Mouse (Mus musculus) thymus, postnatal 14 days (tissue): ENCODE results near the gene Parg.
"Not testable (repeated sequence)": the region's sequence is repeated elsewhere in the genome, so short reads cannot be mapped to it uniquely, and the experiment has no call there.

Source experiments
- DNase-seq: peaks from one replicate; pipeline ENCODE4 v3.0.0; 2021

The Parg gene

DNA sequence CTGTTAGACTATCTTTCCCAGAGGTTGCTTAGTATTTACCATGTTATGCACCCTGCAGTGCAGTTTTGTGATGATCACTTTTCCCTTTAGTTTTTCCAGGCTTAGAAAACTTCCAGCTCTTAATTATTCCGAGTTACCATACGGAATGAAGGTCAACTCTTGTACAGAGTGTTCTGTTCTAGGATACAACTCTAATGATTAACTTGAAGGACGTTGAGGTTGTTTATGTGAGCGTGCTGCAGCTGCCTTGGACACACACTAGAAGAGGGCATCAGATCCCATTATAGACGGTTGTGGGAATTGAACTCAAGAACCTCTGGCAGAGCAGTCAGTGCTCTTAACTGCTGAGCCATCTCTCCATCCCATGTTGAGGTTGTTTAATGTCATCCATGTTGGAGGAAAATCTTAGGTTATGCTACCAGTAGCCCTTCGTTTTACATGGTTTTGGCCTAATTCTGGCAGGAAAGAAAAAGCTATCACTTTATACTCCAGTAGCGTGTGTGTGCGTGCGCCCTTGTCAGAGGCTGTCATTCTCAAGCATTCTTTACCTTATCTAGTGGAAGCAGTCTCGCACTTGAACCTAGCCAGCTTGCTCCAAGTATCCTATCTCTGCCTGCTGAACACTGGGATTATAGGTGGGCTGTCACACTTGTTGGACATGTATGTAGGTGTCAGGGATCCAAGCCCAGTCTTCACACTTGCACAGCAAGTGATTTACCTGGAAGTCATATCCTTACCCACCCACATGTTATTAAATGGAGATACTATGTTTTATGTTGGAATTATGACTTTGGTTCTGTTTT, 22.2 kb upstream of the Parg start:
- no peak for DNase-seq

DNA sequence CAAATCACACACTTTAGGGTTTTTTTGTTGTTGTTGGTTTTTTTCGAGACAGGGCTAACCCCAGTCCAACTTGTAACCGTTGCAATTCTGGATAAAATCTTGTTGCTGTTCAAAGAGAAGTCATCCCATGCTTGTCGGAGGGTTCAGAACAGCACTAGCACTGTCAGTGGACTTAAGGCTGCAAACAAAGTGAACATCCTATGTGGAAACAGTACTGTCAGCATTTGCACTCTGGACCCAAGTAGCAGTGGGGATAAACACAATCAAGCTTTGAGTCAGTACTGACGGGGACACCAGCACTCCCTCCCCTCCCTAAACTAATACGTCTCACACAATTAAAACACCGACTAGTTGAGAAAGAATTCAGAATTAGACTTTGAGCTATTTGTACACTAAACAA, 20.9 kb upstream of the Parg start:
- no peak for DNase-seq

DNA sequence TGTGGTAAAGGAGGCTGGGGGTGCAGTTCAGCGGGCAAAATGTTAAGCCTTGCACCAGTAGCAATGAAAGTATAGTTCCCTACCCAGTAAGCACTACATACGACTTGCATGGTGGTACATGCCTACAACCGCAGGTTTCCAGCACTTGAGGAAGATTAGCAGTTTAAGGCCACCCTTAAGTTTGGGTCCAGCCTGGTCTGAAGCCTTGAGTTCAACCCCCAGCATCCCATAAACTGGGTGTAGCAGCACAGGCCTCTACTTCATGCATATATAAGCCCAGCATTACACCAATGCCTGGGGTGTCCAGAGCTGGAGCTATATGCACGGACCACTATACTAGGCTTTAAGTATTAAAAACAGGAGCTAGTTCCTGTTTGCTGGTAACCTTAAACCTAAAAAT, 17.9 kb upstream of the Parg start:
- DNase-seq, result no peak

GRCm38 (mm10) chr14:32190627-32191391, 10.9 kb upstream of the Parg start:
- no peak for DNase-seq

DNA sequence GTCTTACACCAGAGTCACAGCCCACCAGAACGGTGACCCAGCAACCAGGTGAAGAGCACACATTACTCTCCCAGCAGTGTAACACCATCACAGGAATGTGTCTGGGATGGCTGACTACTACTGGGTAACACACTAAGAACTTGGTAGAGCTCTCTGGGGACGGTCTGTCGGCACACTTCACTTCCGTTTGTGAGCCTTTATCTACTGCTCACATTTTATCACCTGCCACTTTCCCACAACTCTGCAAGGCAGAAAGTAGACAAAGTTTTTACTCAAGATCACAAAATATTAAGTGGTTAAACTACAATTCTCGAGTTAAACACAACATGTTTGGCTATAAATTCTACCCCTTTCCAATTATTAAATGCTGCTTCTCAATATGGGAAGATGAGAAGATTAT, 9.8 kb upstream of the Parg start:
- DNase-seq, result no peak

- peak; percentile 44 for DNase-seq
These were observed 9.3 kb upstream of the Parg start for GRCm38 (mm10) chr14:32192437-32192836.

- not testable (repeated sequence) for DNase-seq
These were observed 8.2 kb upstream of the Parg start for GRCm38 (mm10) chr14:32193557-32193956.

GRCm38 (mm10) chr14:32201354-32201753, 395 bp upstream of the Parg start:
- no peak for DNase-seq

GRCm38 (mm10) chr14:32226601-32227000, 24.9 kb downstream of the Parg start:
- DNase-seq, result no peak

DNA sequence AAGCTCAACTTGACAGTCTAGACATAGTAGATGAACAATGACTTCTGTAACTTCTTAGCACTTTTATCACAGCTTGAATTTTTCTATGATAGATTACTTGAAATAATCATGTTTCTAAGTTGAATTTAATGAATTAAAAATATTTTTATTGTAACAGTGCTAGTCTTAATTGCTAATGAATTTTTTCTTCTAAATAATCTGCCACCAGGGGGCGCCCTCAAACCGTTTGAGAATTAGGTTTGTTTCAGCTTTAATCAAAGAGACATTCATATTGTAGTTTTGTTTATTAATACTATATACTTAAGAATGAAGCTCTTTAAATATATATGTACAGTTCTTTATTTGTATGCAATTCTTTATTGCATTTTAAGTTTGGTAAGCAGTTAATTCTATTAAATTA, 27.2 kb downstream of the Parg start:
- peak; percentile 53 for DNase-seq

- DNase-seq, result no peak
These were observed 40.7 kb downstream of the Parg start for GRCm38 (mm10) chr14:32242401-32242800.

DNA sequence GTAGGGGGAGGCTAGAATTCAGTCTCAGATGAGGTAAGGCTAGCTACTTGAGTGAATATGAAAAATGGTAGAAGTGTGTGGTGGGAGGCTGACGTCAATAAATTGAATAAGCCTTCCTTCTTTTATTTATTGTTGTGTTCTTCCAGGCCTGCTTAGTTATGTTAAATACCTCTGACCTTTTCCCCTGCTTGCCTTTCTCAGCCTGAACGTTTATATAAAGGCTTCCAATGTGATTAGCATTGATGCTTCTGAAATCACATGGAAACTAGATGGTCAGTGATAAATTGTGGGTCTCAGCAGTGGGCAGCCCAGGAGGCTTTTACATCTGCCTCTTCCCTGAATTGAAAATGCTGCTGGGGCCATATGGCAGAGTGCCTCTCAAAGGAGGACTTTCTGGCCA, 44.3 kb downstream of the Parg start:
- no peak for DNase-seq

DNA sequence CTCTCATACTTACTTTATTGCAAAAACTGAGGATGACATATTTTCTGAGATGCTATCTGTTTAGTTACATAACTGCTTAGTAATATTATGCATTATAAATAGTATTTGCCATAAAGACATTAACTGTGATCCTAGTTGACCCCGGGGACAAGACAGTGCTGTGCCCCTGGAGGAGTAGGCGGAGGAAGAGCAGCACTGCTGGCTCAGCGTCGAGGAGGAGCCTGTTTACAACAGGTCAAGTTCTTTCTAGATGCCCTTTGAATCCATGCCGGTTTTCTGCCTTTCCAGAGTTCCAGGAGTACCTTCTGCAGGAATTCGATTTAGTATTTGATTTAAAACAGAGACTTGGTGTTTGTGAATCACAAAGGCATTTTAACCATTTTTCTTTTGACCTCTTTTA, 47.9 kb downstream of the Parg start:
- DNase-seq, result no peak

- DNase-seq, result no peak
These were observed 59.1 kb downstream of the Parg start for GRCm38 (mm10) chr14:32260830-32261229.

GRCm38 (mm10) chr14:32261741-32262140, 60.0 kb downstream of the Parg start:
- DNase-seq, result no peak

DNA sequence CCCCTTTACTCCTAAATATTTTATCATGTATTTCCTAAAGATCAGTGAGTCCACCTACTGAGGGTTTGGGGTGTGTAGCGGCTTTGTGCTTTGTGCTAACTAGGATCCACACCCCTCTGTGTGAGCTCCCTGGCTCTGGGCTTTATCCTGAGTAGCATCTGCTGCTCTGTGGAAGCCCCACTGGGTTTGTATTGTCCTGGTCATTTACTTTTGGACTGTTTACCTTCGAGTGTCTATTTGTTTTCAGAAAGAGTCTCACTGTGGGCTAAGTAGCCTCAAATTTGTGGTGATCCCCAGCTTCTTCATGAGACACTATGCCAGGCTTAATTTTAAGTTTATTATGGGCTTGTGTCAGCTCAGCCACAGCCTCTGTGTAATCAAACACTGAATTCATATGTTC, 67.2 kb downstream of the Parg start:
- no peak for DNase-seq

DNA sequence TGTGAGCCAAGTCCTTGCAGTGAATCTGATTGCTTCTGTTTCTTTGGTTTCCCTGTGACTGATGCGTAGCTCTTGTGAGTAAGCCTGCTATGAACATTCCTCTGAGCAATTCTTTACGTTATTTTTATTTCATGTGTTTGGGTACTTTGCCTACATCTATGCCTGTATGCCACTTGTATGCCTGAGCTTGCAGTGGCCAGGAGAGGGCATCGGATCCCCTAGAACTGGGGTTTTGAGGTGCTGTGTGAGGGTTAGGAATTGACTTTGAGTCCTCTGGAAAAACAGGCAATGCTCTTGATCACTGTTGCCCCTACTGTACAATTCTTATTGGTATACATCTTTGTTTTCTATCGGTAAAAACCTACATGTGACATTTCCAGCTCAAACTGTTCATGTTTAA, 67.8 kb downstream of the Parg start:
- DNase-seq, result no peak

GRCm38 (mm10) chr14:32301622-32302021, 99.9 kb downstream of the Parg start:
- no peak for DNase-seq

GRCm38 (mm10) chr14:32302423-32302822, 100.7 kb downstream of the Parg start:
- DNase-seq, result no peak

DNA sequence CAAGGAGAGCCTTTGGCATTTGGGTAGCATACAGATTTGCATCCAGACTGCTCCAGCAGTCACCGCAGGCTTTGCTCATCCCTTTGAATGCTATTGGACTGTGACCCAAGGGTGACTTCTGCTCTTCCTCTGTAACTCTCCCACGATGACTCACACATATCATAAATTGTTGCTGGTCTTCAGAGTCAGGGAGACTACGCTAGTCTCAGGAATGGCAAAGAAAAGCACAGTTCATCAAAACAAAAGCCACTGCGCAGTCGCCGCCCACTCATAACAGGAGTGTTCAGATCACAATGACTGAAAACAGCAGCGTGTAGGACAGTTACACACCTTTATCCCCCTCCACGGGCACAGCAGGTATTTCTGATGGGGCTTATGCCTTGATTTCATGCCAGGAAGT, 103.2 kb downstream of the Parg start:
- DNase-seq, result no peak

- DNase-seq, result peak; percentile 49
These were observed 108.1 kb downstream of the Parg start for GRCm38 (mm10) chr14:32309876-32310275.

DNA sequence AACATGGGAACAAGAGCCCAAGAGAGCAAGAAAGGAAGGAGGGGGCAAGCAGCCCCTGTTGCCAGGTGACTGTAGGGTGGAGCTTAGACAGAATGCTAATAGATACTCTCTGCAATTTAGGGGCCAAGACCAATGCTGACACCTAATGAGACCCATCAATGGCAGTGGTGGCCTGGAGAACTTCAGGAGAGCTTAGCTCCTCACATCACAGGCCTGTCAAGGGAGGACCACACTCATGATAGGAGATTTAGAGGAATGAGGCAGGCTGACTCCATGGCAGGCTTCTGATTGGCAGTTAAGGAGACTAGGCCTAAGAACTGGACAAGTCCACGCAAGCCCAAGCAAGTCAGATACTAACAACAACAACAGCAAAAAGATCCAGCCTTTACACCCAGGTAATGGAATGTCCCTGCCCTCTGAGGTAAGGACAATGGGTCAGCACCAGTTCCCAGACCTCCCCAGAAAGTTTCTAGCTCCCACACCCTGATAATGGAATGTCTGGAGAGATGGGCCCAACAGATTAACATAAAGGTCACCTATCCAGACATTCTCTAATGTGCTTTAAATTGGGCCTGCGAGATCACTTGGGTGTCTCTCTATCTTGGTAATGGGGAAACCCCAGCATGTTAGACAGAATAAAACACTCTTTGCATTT, 109.8 kb downstream of the Parg start:
- no peak for DNase-seq

DNA sequence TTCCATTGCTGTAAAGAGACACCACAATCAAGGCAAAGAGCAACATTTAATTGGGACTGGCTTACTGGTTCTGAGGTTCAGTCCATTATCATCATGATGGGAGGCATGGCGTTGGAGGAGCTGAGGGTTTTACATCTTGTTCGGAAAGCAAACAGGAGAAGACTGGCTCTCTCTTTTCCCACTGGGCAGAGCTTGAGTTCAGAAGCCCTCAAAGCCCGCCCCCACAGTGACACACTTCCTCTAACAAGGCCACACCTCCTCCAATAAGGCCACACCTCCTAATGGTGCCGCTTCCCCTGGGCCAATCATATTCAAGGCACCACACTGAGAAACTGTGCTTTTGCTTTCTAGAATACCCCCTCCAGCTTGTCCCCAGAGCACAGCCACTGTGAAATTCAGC, 116.1 kb downstream of the Parg start:
- no peak for DNase-seq
